Mouse (Mus musculus) embryonic facial prominence, embryonic 14.5 days (tissue): Measurements from ENCODE around the gene Mcm2. TPM values are rescaled to one million over a fixed set of nuclear protein-coding genes. Genes with fewer than 3 reads are reported as not detected.

Experiments used
- ATAC-seq: fragments of 200-750 bp; cut with Nextera tagmentation; 2 replicates; pipeline ENCODE4 v1.8.0; 2017; ENCODE audit warnings: low read depth, moderate number of reproducible peaks, moderate TSS enrichment
- DNase-seq: peaks from one replicate; pipeline ENCODE4 v3.0.0-alpha.2; 2015; ENCODE audit warnings: low spot score
- H3K27ac ChIP-seq: fragments of 300-500 bp; sonication (generic); replicated peaks from 2 replicates; pipeline ENCODE4 v1.5.1; 2014; ENCODE audit warnings: low read depth, mild to moderate bottlenecking, low read length, moderate library complexity
- H3K27me3 ChIP-seq: fragments of 300-500 bp; sonication (generic); replicated peaks from 2 replicates; pipeline ENCODE4 v1.6.1; 2014; ENCODE audit warnings: low read length; ENCODE audit not compliant: control insufficient read depth, insufficient read depth
- H3K36me3 ChIP-seq: fragments of 300-500 bp; sonication (generic); 2 replicates; pipeline ENCODE4 v1.6.1; 2014; ENCODE audit warnings: low read length, mixed read lengths; ENCODE audit not compliant: control insufficient read depth, insufficient read depth
- H3K4me1 ChIP-seq: fragments of 300-500 bp; sonication (generic); 2 replicates; pipeline ENCODE4 v1.6.1; 2014; ENCODE audit warnings: antibody characterized with exemption, low read length; ENCODE audit not compliant: control insufficient read depth, insufficient read depth
- H3K4me2 ChIP-seq: fragments of 300-500 bp; sonication (generic); 2 replicates; pipeline ENCODE4 v1.6.1; 2014; ENCODE audit warnings: low read depth, mild to moderate bottlenecking, low read length, moderate library complexity, mixed read lengths
- H3K4me3 ChIP-seq: fragments of 300-500 bp; sonication (generic); 2 replicates; pipeline ENCODE4 v1.5.1; 2014; ENCODE audit warnings: low read depth, mild to moderate bottlenecking, low read length
- H3K9ac ChIP-seq: fragments of 300-500 bp; sonication (generic); 2 replicates; pipeline ENCODE4 v1.6.1; 2014; ENCODE audit warnings: low read depth, mild to moderate bottlenecking, low read length, moderate library complexity, mixed read lengths
- H3K9me3 ChIP-seq: fragments of 300-500 bp; sonication (generic); 2 replicates; pipeline ENCODE4 v1.6.1; 2016; ENCODE audit warnings: low read length; ENCODE audit not compliant: control insufficient read depth
- WGBS: fragments of 180-500 bp; shearing (Covaris S2); extraction: QIAGEN DNeasy Blood & Tissue Kit; methylation state at CpG from one replicate; pipeline ENCODE4 v1.1.7; 2014; 5-methylcytosine and 5-hydroxymethylcytosine counted together
- polyA plus RNA-seq: library from polyadenylated mRNA; unstranded; fragments of >200 nt; fragmentation: Nextera tagmentation; extraction: Ambion mirVana; gene quantifications from 2 replicates; pipeline ENCODE4 v1.2.1, GENCODE M21; 2014

The Mcm2 gene
- polyA plus RNA-seq, 1 experiment from 2014 or later = 94.6 TPM

- ATAC-seq = 0 out of 2 replicates have a peak, but pooled peaks have one; percentile 22
- whole genome bisulfite sequencing = 76% methylated on average over 8 of the region's 8 CpGs
- H3K9me3 ChIP-seq = no peaks in the 10 kb centered on the region
- H3K27ac ChIP-seq = no peak overlapping the region
- no peak overlapping the region for H3K9ac ChIP-seq
- no peak for DNase-seq
- H3K4me3 ChIP-seq = no peak overlapping the region
- peaks cover 5% of the 10 kb centered on the region for H3K4me1 ChIP-seq
- no peaks in the 10 kb centered on the region for H3K27me3 ChIP-seq
- H3K4me2 ChIP-seq = no peak overlapping the region
- no peaks in the 10 kb centered on the region for H3K36me3 ChIP-seq
These were observed 20.2 kb upstream of the Mcm2 start for GRCm38 (mm10) chr6:88918802-88919201.

- Histone ChIP-seq H3K27ac (no peak overlapping the region), H3K36me3 (peaks cover 5% of the 10 kb centered on the region)
- ATAC-seq = no peak
These were observed 17.6 kb upstream of the Mcm2 start for GRCm38 (mm10) chr6:88916153-88916552.

GRCm38 (mm10) chr6:88915510-88915909, 16.9 kb upstream of the Mcm2 start:
- ATAC-seq = no peak
- H3K27me3 ChIP-seq = no peaks in the 10 kb centered on the region
- H3K36me3 ChIP-seq = peaks cover 11% of the 10 kb centered on the region
- no peak overlapping the region for H3K27ac ChIP-seq
- no peak overlapping the region for H3K9ac ChIP-seq
- DNase-seq = no peak
- WGBS = 83% methylated on average over 4 of the region's 4 CpGs
- no peak overlapping the region for H3K4me2 ChIP-seq
- no peaks in the 10 kb centered on the region for H3K9me3 ChIP-seq
- H3K4me1 ChIP-seq = no peaks in the 10 kb centered on the region
- H3K4me3 ChIP-seq = no peak overlapping the region

More at GRCm38 (mm10) chr6:88916153-88916552, 17.6 kb upstream of the Mcm2 start:
- no peaks in the 10 kb centered on the region for H3K4me1 ChIP-seq
- no peak overlapping the region for H3K4me3 ChIP-seq
- no peaks in the 10 kb centered on the region for H3K27me3 ChIP-seq
- WGBS = 69% methylated on average over 1 of the region's 1 CpGs
- H3K9me3 ChIP-seq = no peaks in the 10 kb centered on the region
- H3K9ac ChIP-seq = no peak overlapping the region
- peak; percentile 34 for DNase-seq
- H3K4me2 ChIP-seq = no peak overlapping the region

- no peak for ATAC-seq
- H3K27me3 ChIP-seq = no peaks in the 10 kb centered on the region
- H3K36me3 ChIP-seq = peaks cover 19% of the 10 kb centered on the region
- no peak overlapping the region for H3K27ac ChIP-seq
- H3K9me3 ChIP-seq = no peaks in the 10 kb centered on the region
- no peak overlapping the region for H3K4me2 ChIP-seq
- DNase-seq = no peak
- no peaks in the 10 kb centered on the region for H3K4me1 ChIP-seq
- no peak overlapping the region for H3K9ac ChIP-seq
- 81% methylated on average over 5 of the region's 5 CpGs for WGBS
- H3K4me3 ChIP-seq = no peak overlapping the region
These were observed 16.2 kb upstream of the Mcm2 start for GRCm38 (mm10) chr6:88914799-88915198.

- no peak overlapping the region for H3K9ac ChIP-seq
- H3K27ac ChIP-seq = no peak overlapping the region
- no peak overlapping the region for H3K4me2 ChIP-seq
- ATAC-seq = no peak
- no peaks in the 10 kb centered on the region for H3K9me3 ChIP-seq
- H3K27me3 ChIP-seq = no peaks in the 10 kb centered on the region
- H3K36me3 ChIP-seq = peaks cover 30% of the 10 kb centered on the region
- no peaks in the 10 kb centered on the region for H3K4me1 ChIP-seq
- H3K4me3 ChIP-seq = no peak overlapping the region
- DNase-seq = no peak
These were observed 14.9 kb upstream of the Mcm2 start for GRCm38 (mm10) chr6:88913440-88913839.

- Histone ChIP-seq H3K9ac (no peak overlapping the region), H3K4me1 (no peaks in the 10 kb centered on the region), H3K4me2 (no peak overlapping the region), H3K4me3 (no peak overlapping the region), H3K27me3 (no peaks in the 10 kb centered on the region), H3K27ac (no peak overlapping the region), H3K36me3 (peaks cover 35% of the 10 kb centered on the region), H3K9me3 (no peaks in the 10 kb centered on the region)
- DNase-seq (no peak), ATAC-seq (no peak)
- 77% methylated on average over 4 of the region's 4 CpGs for WGBS
These were observed 14.4 kb upstream of the Mcm2 start for GRCm38 (mm10) chr6:88913022-88913421.

GRCm38 (mm10) chr6:88909151-88909550, 10.6 kb upstream of the Mcm2 start:
- ATAC-seq (no peak), DNase-seq (no peak)
- Histone ChIP-seq H3K4me3 (no peak overlapping the region), H3K4me2 (no peak overlapping the region), H3K9me3 (no peaks in the 10 kb centered on the region), H3K4me1 (peaks cover 4% of the 10 kb centered on the region), H3K27me3 (no peaks in the 10 kb centered on the region), H3K9ac (no peak overlapping the region), H3K36me3 (peaks cover 39% of the 10 kb centered on the region), H3K27ac (no peak overlapping the region)
- WGBS = 94% methylated on average over 6 of the region's 6 CpGs

GRCm38 (mm10) chr6:88906369-88907108, 8.0 kb upstream of the Mcm2 start:
- Histone ChIP-seq H3K4me1 (peaks cover 16% of the 10 kb centered on the region), H3K4me3 (no peak overlapping the region), H3K27ac (no peak overlapping the region), H3K9ac (no peak overlapping the region), H3K36me3 (peaks cover 34% of the 10 kb centered on the region), H3K4me2 (peak overlapping the region; percentile 25; the same call in 1 of the 2 replicates), H3K27me3 (no peaks in the 10 kb centered on the region), H3K9me3 (no peaks in the 10 kb centered on the region)
- no peak for ATAC-seq
- WGBS = 16% methylated on average over 16 of the region's 16 CpGs
- DNase-seq = peak; percentile 82

GRCm38 (mm10) chr6:88905042-88905441, 6.5 kb upstream of the Mcm2 start:
- ATAC-seq = no peak
- no peak overlapping the region for H3K4me2 ChIP-seq
- no peaks in the 10 kb centered on the region for H3K27me3 ChIP-seq
- no peak overlapping the region for H3K4me3 ChIP-seq
- no peak overlapping the region for H3K27ac ChIP-seq
- no peak for DNase-seq
- H3K4me1 ChIP-seq = peaks cover 16% of the 10 kb centered on the region
- H3K9me3 ChIP-seq = no peaks in the 10 kb centered on the region
- no peak overlapping the region for H3K9ac ChIP-seq
- 84% methylated on average over 7 of the region's 7 CpGs for WGBS
- peaks cover 23% of the 10 kb centered on the region for H3K36me3 ChIP-seq
